Mouse (Mus musculus): ENCODE results near the gene Akap7. TPM values are rescaled to one million over a fixed set of nuclear protein-coding genes. Genes with fewer than 3 reads are reported as not detected.
"Not testable (repeated sequence)": the region's sequence is repeated elsewhere in the genome, so short reads cannot be mapped to it uniquely, and the experiment has no call there.

Akap7 gene
- polyA plus RNA-seq, 1 experiment from 2014 or later, result 20.9 TPM

DNA sequence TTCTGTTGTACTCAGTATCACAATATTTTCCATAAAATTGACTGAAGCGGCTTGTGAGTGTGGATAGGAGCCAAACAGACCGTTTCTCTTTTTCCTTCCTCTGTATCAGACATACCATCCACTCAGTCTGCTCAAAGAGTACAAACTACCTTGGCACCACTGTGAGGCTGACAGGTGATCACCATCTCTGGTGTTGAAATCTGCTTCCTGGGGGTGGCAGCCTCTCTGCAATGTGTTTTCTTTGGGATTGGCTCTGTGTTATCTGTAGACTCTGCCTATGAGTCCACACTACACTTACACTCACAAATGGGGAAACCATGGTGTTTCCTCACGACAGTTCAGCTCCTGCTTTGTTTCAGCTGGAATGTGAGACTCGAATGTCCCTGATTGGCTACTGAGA, 128.6 kb downstream of the Akap7 start:
- 79% methylated on average over 4 of the region's 4 CpGs for WGBS
- Histone ChIP-seq H3K27me3 (no peaks in the 10 kb centered on the region), H3K9me3 (no peaks in the 10 kb centered on the region), H3K4me2 (replicated peaks) (no peak overlapping the region), H3K36me3 (no peaks in the 10 kb centered on the region), H3K4me3 (replicated peaks) (no peak overlapping the region), H3K27ac (no peak overlapping the region), H3K4me1 (replicated peaks) (no peaks in the 10 kb centered on the region), H3K9ac (replicated peaks) (no peak overlapping the region)
- ATAC-seq, result no peak

DNA sequence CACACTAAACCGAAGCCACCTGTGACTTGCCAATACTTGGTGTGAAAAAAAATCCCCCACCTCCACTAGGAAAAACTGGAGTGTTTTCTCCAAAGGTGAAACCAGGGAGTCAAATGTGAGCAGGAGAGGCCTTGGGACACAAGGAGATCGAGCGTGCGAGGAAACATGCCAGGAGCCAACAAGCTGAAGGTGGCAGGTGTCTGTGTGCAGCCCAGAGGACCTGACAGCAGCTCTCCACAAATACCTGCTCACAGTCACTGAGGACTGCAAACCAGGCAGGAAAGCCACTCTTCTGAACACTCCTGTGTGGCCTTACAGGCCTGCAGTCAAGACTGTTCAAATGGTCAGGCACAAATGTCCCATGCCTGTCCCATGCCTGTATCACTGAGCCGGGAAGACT, 130.4 kb downstream of the Akap7 start:
- no peak overlapping the region for H3K27ac ChIP-seq
- H3K4me3 ChIP-seq (replicated peaks), result no peak overlapping the region
- WGBS, result 92% methylated on average over 5 of the region's 5 CpGs
- no peaks in the 10 kb centered on the region for H3K36me3 ChIP-seq
- H3K9me3 ChIP-seq, result no peaks in the 10 kb centered on the region
- no peaks in the 10 kb centered on the region for H3K27me3 ChIP-seq
- no peaks in the 10 kb centered on the region for H3K4me1 ChIP-seq (replicated peaks)
- H3K9ac ChIP-seq (replicated peaks), result no peak overlapping the region
- H3K4me2 ChIP-seq (replicated peaks), result no peak overlapping the region
- no peak for ATAC-seq

DNA sequence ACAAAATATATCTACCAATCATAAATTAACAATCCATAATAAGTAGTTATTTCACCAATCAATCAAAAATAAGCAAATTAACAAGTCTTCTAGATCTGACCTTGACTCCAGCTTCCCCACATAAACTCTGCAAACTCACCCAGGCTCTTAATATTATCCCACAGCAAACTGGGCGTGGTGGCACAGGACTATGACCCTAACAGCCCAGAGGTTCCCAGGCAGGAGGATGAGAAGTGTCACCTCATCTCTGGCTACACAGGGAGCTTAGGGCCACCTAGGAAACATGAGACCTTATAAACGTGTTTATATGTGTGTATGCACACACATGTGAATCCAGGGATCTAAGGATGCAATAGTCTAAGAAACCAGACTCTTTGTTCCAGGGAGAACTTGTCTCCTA, 132.8 kb downstream of the Akap7 start:
- Histone ChIP-seq H3K4me1 (replicated peaks) (no peaks in the 10 kb centered on the region), H3K9me3 (no peaks in the 10 kb centered on the region), H3K27me3 (no peaks in the 10 kb centered on the region), H3K27ac (no peak overlapping the region), H3K36me3 (no peaks in the 10 kb centered on the region), H3K4me2 (replicated peaks) (no peak overlapping the region), H3K9ac (replicated peaks) (no peak overlapping the region), H3K4me3 (replicated peaks) (no peak overlapping the region)
- no peak for ATAC-seq
- 85% methylated on average over 2 of the region's 2 CpGs for WGBS

DNA sequence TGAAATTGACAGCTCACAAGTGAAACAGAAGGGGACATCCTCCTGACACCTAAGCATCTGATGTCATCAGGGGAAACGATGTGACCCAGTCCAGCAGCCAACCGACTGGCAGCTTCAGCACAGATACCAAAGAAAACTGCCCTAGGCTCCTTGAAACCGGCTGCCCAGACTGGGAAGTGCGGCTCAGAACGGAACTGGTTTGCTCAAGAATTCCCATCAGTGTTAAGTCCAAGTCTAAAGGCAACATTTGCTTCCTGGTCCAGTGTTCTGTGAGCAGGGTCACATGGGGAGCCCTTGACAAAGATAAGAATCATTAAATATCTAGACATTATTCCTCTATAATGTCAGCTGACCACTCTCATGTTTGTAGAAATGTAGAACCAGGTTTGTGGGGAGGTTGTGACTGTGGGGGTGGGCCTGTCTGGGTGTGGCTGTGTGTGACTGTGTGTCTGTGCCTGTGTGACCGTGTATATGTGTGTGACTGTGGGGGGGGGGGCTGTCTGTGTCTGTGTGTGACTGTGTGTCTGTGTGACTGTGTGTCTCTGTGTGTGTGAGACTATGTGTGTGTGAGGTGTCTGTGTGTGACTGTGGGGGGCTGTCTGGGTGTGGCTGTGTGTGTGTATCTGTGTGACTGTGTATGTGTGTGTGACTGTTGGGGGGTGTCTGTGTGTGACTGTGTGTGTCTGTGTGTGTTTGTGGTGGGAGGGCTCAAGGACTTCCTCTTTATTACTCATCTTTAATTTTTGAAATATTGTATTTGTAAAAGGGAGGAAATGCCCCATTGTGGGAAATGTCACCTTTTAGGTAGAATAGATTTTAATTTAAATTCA, 140.1 kb downstream of the Akap7 start:
- Histone ChIP-seq H3K4me1 (replicated peaks) (no peaks in the 10 kb centered on the region), H3K9ac (replicated peaks) (no peak overlapping the region), H3K36me3 (no peaks in the 10 kb centered on the region), H3K4me2 (replicated peaks) (no peak overlapping the region), H3K27me3 (no peaks in the 10 kb centered on the region), H3K27ac (no peak overlapping the region), H3K9me3 (no peaks in the 10 kb centered on the region), H3K4me3 (replicated peaks) (no peak overlapping the region)
- ATAC-seq, result 0 out of 2 replicates have a peak, but pooled peaks have one; percentile 34
- 81% methylated on average over 6 of the region's 6 CpGs for WGBS

DNA sequence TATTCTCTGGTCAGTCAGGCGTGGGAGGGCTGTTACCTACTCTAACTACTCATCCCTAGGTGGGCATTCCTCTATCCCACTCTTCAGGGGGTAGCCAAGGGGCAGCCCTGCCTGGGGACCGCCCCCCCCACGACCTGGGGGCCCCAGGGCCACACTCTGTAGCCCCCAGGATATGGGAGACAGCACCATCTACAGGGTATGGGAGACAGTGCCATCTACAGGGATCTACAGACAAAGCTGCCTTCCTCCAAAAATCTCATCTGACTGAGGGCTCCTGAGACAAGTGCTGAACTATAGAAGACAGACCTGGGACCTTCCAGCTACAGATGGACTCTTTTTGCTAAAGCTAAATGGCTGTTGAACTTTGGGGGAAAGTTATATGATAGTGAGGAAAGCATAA, 144.2 kb downstream of the Akap7 start:
- not testable (repeated sequence) for H3K27ac ChIP-seq; ATAC-seq; H3K4me1 ChIP-seq (replicated peaks); H3K4me2 ChIP-seq (replicated peaks); H3K36me3 ChIP-seq; H3K9ac ChIP-seq (replicated peaks); H3K4me3 ChIP-seq (replicated peaks); H3K9me3 ChIP-seq; H3K27me3 ChIP-seq
- WGBS, result 30% methylated on average over 3 of the region's 3 CpGs

DNA sequence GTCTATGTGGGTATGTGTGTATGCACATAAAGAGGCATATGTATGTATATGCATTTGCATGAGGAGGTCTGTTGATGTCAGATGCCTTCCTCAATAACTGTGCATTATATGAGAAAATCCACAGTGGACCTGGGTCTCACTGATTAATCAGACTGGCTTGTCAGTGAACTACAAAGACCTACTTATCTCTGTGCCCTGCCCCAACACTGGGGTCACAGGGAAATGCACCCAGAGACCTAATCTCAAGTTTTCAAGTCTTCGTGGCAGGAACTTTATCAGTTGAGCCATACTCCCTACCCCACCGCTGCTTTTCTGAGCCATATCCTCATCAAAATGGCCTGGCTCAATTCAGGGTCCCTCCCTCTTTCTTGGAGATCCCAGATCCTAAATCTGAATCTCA, 146.0 kb downstream of the Akap7 start:
- Histone ChIP-seq H3K27me3 (no peaks in the 10 kb centered on the region), H3K27ac (no peak overlapping the region), H3K4me1 (replicated peaks) (no peaks in the 10 kb centered on the region), H3K4me3 (replicated peaks) (no peak overlapping the region), H3K9ac (replicated peaks) (no peak overlapping the region), H3K9me3 (no peaks in the 10 kb centered on the region), H3K36me3 (no peaks in the 10 kb centered on the region), H3K4me2 (replicated peaks) (no peak overlapping the region)
- 86% methylated on average over 2 of the region's 2 CpGs for WGBS
- ATAC-seq, result no peak

DNA sequence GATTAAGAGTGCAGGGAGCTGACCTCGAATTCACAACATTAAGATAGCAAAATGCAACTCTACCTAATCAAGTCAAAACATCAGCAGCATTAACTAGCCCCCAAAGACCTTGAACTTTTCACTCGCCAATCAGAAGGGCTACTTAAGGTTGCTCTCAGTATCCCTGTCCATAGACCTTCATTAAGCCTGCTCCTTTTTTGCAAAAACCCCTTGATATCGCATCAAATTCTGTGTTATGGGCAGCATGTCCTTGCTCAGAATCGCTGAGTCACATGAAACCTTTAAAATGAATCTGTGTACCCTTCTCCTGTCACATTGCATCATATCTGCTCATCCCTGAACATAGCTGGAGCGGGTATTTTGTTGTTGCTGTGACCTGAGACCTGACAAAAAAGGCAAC, 149.0 kb downstream of the Akap7 start:
- Histone ChIP-seq H3K27me3 (no peaks in the 10 kb centered on the region), H3K4me1 (replicated peaks) (no peaks in the 10 kb centered on the region), H3K27ac (no peak overlapping the region), H3K9ac (replicated peaks) (no peak overlapping the region), H3K9me3 (no peaks in the 10 kb centered on the region), H3K4me2 (replicated peaks) (no peak overlapping the region), H3K4me3 (replicated peaks) (no peak overlapping the region), H3K36me3 (no peaks in the 10 kb centered on the region)
- 84% methylated on average over 5 of the region's 5 CpGs for WGBS
- no peak for ATAC-seq

DNA sequence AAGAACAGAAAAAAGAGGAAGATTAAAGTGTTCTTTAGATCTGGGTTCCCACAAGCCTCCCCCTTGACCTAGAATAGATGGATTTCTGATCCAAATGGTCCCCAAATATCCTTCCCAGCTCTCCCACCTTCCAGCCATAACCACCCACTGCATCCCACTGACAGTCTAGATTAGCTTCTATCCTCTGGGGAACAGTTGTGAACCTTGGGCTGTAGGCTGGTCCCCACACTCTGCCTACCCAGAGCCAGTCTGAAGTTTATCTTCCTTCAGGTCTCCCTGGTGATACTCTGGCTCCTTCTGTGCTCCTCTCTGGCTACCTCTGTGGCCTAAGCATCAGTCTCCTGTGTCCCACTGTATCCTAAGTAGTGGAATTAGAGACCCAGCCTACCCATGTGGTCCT, 150.3 kb downstream of the Akap7 start:
- H3K36me3 ChIP-seq, result no peaks in the 10 kb centered on the region
- no peak for ATAC-seq
- H3K4me2 ChIP-seq (replicated peaks), result no peak overlapping the region
- no peaks in the 10 kb centered on the region for H3K27me3 ChIP-seq
- H3K4me1 ChIP-seq (replicated peaks), result no peaks in the 10 kb centered on the region
- H3K27ac ChIP-seq, result no peak overlapping the region
- H3K9ac ChIP-seq (replicated peaks), result no peak overlapping the region
- no peaks in the 10 kb centered on the region for H3K9me3 ChIP-seq
- no peak overlapping the region for H3K4me3 ChIP-seq (replicated peaks)

DNA sequence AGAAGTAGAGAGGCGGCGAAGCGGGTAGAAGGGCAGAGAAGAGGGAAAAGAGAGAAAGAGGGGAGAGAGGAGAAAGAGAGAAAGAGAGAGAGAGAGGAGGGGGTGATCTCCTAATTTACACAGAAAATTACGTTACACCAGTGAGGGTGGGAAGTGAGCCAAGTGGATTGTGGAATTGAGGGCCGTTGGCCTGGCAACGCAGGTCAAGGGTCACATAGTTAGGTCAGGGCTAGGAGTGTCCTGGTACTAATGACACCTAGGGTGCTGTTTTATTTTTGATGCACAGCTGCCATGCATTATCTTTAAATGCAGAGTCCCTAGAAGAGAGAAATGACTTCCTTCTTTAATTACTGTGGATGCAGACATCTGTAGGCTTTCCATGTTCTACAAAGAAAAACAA, 153.4 kb downstream of the Akap7 start:
- no peak overlapping the region for H3K4me2 ChIP-seq (replicated peaks)
- no peak overlapping the region for H3K9ac ChIP-seq (replicated peaks)
- WGBS, result 62% methylated on average over 6 of the region's 6 CpGs
- no peaks in the 10 kb centered on the region for H3K27me3 ChIP-seq
- H3K4me3 ChIP-seq (replicated peaks), result no peak overlapping the region
- H3K36me3 ChIP-seq, result no peaks in the 10 kb centered on the region
- H3K4me1 ChIP-seq (replicated peaks), result no peaks in the 10 kb centered on the region
- H3K9me3 ChIP-seq, result no peaks in the 10 kb centered on the region
- no peak overlapping the region for H3K27ac ChIP-seq
- no peak for ATAC-seq

DNA sequence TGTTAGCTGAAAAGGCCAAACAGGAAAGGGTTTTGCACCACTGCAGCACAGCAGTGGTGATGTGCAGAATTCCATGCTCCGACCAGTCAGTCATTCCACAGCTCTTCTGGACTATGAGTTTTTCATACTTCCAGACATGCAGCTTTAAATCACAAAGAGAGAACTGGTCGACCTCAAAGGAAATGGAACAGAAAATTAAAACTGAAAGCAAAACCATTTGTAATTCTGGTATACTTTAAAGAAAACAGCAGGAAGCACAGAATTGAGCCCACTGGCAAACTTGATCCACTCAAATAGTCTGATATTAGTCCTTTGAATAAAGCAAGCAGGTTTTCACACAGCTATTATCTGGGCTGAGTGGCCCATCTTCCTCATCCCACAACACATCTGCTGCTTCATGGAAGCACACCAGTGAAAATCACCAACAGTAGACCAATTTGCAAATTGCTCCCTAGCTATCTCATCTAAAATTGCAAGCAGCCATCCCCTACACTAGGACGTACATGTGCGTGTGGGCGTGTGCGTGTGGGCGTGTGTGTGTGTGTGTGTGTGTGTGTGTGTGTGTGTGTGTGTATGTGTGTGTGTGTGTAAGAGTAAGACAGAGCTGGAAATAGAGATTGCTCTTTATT, 156.4 kb downstream of the Akap7 start:
- Histone ChIP-seq H3K27ac (no peak overlapping the region), H3K4me1 (replicated peaks) (no peaks in the 10 kb centered on the region), H3K9ac (replicated peaks) (no peak overlapping the region), H3K36me3 (no peaks in the 10 kb centered on the region), H3K4me3 (replicated peaks) (no peak overlapping the region), H3K9me3 (no peaks in the 10 kb centered on the region), H3K27me3 (no peaks in the 10 kb centered on the region), H3K4me2 (replicated peaks) (no peak overlapping the region)
- ATAC-seq, result no peak
- 93% methylated on average over 7 of the region's 7 CpGs for WGBS

DNA sequence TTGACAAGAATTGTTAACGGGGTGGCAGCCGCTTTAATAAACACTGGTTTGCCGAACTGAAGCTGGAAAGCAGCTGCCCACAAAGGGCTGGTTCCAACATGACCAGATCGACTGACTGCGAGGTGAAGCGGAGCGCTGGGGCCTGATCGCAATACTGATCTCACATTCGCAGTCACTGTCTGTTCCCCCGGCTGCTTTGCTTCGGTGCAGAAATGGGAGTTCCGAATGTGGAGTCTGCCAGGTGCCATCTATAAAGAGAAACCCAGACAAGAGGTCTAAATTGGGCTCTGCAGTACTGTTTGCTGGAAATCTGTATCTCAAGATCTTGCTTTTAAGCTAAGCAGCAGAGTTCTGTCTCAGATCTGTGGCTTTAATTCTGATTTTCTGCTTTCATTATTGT, 161.8 kb downstream of the Akap7 start:
- 69% methylated on average over 12 of the region's 12 CpGs for WGBS
- H3K27ac ChIP-seq, result peak overlapping the region; percentile 44; the same call in 1 of the 2 replicates
- peak; percentile 57 for ATAC-seq
- H3K9ac ChIP-seq (replicated peaks), result no peak overlapping the region
- H3K4me2 ChIP-seq (replicated peaks), result peak overlapping the region; percentile 26; the same call in 1 of the 2 replicates
- H3K4me1 ChIP-seq (replicated peaks), result peaks cover 15% of the 10 kb centered on the region; the same call in 1 of the 2 replicates
- no peaks in the 10 kb centered on the region for H3K36me3 ChIP-seq
- H3K4me3 ChIP-seq (replicated peaks), result no peak overlapping the region
- no peaks in the 10 kb centered on the region for H3K9me3 ChIP-seq
- H3K27me3 ChIP-seq, result no peaks in the 10 kb centered on the region

DNA sequence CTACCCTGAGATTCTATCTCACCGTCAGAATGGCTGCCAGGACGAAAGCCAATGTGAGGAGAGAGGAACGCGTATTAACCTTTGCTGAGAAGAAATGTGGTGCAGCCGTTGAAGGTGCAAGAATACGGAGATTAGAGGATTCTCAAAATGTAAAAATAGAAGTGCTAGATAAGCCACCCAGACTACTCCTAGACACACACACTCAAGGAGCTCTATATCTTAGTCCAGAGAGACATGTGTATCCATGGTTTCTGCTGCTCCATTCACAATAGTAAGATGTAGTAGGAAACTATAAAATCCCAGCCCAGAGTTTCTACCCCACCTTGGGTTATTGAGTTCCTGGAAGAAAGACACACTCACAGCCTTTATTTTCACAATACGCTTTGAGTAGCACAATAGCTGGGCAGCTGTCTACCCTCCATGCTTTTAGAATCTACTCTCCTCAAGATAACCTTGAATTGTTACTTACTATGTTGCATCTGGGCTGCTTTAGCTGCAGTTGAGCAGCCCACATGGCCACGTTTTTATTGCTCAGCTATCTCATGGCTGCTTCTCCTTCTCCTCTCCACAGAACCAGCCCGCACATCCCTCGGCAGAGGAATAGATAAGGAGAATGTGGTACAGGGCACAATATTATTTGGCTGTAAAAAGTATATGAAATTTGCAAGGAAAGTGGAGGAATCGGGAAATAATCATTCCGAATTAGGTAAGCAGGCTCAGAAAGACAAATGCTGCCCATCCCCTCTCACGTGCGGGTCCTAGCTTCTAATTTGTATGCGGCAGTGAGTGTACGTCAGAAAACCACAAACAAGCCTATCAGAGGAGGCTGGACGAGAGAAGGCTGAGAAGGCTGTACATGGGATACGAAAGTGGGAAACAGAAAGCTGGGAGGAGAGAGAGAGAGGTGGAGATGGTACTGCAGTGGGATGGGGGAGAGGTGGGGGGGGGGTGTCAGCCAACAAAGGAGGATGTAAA, 162.6 kb downstream of the Akap7 start:
- Histone ChIP-seq H3K4me2 (replicated peaks) (peak overlapping the region; percentile 26; the same call in 1 of the 2 replicates), H3K36me3 (no peaks in the 10 kb centered on the region), H3K4me3 (replicated peaks) (no peak overlapping the region), H3K27me3 (no peaks in the 10 kb centered on the region), H3K4me1 (replicated peaks) (peaks cover 19% of the 10 kb centered on the region; the same call in 1 of the 2 replicates), H3K9ac (replicated peaks) (no peak overlapping the region), H3K27ac (peak overlapping the region; percentile 44; the same call in 1 of the 2 replicates), H3K9me3 (no peaks in the 10 kb centered on the region)
- WGBS, result 65% methylated on average over 18 of the region's 18 CpGs
- peak; percentile 85 for ATAC-seq
